Mouse (Mus musculus): ENCODE results near the gene Olfr1143.

DNA sequence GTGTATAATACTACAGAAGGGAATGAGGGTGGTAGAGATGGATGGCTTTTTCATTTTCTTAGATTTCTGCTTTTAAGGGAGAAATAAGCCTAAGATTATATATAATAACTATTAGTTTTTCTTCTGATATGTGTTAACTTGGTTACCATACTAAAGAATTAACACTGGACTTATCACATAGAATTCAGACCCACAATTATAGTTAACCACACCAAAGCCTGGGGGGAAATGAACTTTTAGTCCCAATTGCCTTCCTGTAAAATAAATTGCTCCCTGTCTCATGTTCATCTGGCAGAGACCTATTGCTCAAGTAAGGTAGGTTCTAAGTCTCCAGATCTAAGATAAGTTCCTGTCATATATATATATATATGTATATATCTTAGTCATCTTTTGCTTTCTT is at the start of gene Olfr1143:
- TF ChIP-seq EP300 (IDR thresholded peaks at IDR 0.05; ENCODE audit: low read depth) (no peak), CTCF (IDR thresholded peaks at IDR 0.05; ENCODE audit: low read depth) (no peak)
